Mouse (Mus musculus) right cerebral cortex, postnatal 10 days (tissue): ENCODE measurements around the gene Cacnb1.
A peak's percentile ranks its signal among the peaks of the same experiment; 100 is the strongest.

ENCODE experiments used
- DNase-seq, 2 experiments: peaks; one replicate each; pipeline ENCODE4 v3.0.0; 2021; ENCODE audit warnings: low spot score in 2 of 2

Cacnb1 gene

GRCm38 (mm10) chr11:97986738-97987465 is 35.9 kb downstream of the Cacnb1 start:
- DNase-seq = no peak

DNA sequence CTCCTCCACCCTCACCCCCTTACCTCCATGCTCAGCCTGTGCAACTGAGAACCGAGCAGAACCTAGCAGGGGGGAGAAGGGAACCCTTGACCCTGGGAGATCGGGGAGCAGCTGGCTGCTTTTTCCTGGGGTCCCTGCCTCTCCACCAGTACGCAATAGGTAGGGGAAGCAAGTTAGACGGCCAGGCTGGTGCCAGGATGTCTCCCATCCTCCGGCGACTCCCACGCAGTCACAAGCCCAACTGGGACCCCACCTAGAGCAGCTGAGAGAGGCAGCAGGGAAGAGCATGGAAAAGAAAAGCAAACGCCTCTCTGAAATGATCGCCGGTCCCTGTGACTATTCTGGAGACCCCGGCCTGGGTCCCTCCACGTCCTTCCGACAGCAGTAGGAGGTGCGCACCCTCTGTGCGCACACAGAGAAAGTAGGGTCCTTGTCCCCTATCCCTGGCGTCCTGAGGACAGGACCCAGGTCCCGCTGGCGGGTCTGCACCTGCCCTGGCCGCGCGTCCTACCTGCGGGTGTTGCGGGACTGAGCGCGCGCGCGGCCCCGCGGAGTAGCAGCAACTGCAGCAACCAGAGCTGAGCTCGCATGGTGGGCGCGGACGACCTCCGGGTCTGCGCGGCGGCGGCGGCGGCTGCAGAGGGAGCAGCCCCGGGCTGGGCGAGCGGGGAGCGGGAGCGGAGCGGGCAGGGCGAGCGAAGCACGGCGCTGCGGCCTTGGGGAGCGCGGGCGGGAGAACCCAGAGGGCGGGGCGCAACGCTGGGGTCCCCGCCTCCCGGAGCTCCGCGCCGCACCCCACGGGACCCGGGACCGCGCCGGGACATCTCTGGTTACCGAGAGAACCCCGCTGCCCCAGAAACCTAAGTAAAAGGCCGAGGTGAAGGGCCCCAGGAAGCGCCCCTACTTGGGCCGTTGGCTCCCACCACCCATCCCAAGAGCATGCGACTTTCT is 36.8 kb downstream of the Cacnb1 start, which contains the start of gene Plxdc1:
TSS of gene Plxdc1 (minus strand) at position 718 of the 951 bp plus-strand sequence.
- DNase-seq = peak in 1 of 2 experiments; percentile 29

DNA sequence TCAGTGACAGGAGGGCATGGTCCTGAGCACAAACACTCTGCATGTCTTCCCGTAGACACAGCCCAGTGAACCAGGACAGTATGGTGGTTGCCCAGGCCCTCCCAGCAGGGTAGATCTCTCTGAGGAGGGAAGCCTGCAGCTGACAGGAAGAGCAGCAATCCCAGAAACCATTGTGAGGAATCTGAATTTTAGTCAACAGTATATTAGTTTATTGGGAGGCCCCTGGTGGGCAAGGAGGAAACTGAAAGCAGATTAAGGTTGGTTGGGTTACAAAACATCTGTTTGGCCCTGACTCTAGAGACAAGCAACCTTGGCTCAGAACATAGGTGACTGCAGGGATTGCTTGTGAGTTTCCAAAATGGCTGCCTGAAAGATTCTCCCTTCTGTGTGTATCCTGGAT is 38.9 kb downstream of the Cacnb1 start:
- DNase-seq = no peak

DNA sequence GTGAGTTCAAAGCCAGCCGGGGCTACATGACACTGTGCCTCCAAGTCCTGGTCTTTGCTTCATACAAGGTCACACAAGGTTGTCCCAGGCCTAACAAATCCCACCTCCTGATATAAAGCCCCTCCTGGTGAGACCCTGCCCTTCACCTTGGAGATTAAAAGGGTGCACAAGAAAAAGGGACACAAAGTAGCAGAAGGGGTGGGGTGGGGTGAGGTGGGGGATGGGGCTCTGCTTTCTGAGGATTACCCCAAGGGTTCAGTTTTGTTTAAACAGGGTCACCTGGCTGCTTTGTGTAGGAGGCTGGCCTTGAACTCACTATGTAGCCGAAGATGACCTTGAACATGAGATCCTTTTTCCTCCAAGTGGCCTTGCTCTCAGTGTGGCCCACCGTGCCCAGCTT is 39.3 kb downstream of the Cacnb1 start:
- DNase-seq = no peak

DNA sequence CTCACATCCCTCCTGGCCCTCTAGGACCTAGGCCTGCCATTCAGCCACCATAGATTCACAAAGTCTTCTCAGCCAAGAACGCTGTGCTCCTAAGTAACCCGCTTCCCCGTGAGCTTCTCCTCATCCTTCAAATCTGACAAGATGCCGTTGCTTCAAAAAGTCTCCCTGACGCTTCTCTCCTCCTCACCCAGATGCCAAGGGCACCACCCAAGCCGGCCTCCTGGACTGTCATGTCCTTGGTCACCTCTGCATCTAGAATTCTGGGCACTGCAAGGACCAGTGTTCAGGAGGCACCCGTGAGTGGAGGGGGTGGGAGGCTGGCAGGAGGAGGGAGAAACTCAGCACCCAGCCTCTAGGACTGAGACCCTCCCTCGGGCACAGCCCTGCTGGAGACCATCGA is 40.1 kb downstream of the Cacnb1 start:
- no peak for DNase-seq

GRCm38 (mm10) chr11:97980531-97980966 is 42.3 kb downstream of the Cacnb1 start:
- no peak for DNase-seq

GRCm38 (mm10) chr11:97979824-97980495 is 42.9 kb downstream of the Cacnb1 start:
- no peak for DNase-seq

DNA sequence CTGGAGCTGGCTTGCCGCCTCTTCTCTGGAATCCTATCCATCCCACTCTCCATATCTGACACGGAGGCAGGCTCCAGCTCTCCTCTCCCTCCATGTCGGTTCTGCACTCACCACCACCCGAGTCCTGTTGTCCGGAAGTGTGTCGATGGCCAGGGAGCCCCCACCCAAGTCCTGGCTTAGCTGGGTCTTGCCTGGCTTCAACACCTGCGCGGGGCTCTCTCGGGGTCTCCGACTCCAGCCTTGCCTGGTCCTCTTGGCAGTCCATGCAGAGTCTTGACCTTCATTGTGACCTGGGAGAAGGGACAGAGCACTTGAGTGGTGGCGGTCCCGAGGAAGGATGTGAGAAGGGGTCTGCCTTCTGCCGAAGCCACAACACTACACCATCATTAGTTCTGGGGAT is 44.4 kb downstream of the Cacnb1 start:
- no peak for DNase-seq

DNA sequence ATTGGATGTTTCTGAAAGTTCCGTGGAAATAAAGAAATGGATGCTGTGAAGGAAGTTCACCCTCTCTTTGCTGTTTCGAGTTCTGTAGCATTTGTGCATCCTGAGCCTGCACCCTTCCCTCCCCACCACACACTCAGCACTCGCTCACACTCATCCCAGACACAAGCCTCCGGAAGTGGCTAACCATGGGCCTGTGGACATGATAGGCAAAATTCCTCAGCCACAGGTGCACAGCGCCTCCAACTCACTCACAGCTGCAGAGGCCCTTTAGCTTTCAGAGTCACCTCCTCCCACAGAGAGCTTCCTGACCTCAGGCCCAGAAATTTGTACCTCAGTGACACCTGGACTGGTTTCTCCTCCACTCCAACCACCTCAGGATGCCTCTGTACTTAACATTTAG is 45.0 kb downstream of the Cacnb1 start:
- no peak for DNase-seq

DNA sequence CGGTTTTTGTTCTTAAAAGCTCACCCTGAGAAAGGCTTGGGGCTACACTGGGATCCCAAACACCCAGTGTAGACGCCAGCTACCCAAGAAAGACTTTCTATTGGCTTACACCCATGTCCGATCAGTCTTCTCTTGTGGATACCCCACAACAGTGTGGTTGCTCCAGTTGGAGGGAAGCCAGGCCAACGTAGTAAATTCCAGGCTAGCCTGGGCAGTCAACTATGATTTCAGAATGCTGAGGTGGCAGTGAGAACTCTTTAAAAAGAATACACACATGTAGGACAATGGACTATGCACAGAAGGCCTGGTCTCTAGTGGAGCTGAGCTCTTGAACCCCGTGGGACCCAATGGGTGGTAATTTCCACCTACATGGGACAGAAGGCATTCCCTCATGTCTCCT is 48.1 kb downstream of the Cacnb1 start:
- no peak for DNase-seq

DNA sequence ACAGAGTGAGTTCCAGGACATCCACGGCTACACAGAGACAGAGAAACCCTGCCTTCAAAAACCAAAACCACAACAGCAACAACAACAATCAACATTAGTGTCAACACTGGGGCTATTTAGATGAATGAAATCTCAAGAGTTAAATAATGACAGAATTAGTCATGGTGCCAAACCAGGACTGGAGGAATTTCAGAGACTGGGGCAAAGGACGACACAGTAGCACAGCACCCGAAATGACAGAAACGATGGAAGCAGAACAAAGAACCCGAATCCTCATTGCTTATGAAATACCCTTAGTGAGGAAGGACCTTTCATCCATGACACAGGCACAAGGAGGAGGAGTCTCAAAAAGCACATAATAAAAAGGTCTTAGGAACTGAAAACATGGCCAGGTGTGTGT is 48.7 kb downstream of the Cacnb1 start:
- no peak for DNase-seq

- DNase-seq = no peak
These were observed 50.4 kb downstream of the Cacnb1 start for GRCm38 (mm10) chr11:97972434-97972833.

GRCm38 (mm10) chr11:97971232-97971631 is 51.6 kb downstream of the Cacnb1 start:
- peak; percentile 85 to 88 for DNase-seq

DNA sequence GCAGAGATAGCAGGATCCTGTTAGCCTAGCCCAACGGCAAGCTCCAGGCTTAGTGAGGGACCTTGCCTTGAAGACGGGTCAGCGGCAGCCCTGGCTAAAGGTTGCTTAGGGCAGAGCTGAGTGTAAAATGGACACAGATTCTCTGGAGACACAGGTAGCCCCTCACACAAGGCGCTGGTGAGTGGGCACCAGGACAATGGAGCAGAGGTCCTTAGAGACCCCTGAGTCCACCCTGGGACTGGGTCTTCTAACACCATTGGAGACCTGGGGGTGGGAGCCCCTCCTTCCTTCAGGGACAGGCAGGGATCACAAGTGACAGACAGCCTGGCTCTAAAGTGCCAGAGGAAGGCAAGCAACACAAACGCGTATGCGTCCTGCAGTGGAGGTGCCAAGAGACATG is 52.1 kb downstream of the Cacnb1 start:
- DNase-seq = no peak

GRCm38 (mm10) chr11:97968385-97968784 is 54.4 kb downstream of the Cacnb1 start:
- no peak for DNase-seq

- peak; percentile 43 to 50 for DNase-seq
These were observed 55.7 kb downstream of the Cacnb1 start for GRCm38 (mm10) chr11:97967114-97967513.

- DNase-seq = no peak
These were observed 61.9 kb downstream of the Cacnb1 start for GRCm38 (mm10) chr11:97960907-97961306.

GRCm38 (mm10) chr11:97959300-97959680 is 63.5 kb downstream of the Cacnb1 start:
- DNase-seq = peak; percentile 51 to 61

- DNase-seq = no peak
These were observed 64.1 kb downstream of the Cacnb1 start for GRCm38 (mm10) chr11:97958641-97959299.

DNA sequence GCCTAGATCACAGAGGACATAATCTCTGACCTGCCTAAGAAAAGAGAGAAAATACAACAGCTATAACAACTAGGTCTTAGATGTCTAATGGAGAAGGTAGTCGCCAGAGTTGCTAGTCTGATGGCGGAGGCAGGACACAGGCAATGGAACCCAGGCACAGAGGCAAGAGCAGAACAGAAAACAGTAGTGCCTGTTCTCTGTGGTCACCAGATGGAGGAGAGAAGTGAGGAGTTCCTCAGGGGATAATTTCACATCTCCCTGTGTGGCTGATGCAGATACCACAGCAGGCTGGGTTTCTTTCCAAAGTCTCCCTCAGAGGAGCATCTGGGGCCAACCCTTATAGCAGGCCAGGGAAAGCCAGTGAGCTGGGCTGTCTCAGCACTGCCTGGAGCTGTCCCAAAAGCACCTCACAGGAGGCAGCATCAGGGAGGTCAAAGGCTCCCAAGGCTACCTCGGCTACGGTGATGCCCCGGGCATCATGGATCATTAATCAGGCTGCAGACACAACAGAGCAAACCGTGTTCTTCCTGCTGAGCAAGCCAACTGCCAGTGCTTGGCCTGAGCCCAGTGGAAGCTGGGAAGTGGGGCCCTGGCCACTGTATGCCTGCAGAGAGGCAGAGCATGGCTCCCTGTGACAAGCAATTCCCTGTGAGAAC is 65.8 kb downstream of the Cacnb1 start:
- peak in 1 of 2 experiments; percentile 51 for DNase-seq

DNA sequence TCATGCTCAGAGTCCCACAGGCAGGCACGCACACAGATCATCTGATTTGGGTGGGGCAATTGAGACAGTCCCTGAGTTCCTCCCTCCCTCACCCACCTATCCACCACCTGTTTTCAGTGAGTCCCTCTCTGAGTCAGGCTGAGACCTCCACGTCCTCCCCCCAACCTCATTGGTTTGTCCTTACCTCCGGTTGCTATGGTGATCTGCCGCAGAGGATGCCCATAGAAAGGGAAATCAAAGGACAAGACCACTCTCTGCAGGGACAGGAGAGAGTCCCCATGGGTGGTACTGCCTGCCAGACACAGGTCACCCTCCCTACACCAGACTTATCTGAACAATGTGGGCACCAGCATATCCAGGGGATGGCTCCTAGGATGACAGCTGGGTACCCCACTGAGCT is 66.9 kb downstream of the Cacnb1 start:
- DNase-seq = no peak
